Mouse (Mus musculus) kidney, adult 2 months (tissue): ENCODE measurements at regions not wholly inside any gene's neighbourhood (a gene's known extent, or its start where the extent isn't known, plus 50 kb on each side); places are given as distances from the start of the nearest gene placed in this dataset.

Source experiments
- CTCF ChIP-seq: fragments of 200-500 bp; conservative IDR thresholded peaks from 2 replicates; pipeline ENCODE4 v1.5.1; 2011; ENCODE audit warnings: low read depth, mild to moderate bottlenecking, control low read depth, low read length, moderate library complexity, mixed read lengths; ENCODE audit not compliant: insufficient read depth, insufficient read length
- POLR2A ChIP-seq: fragments of 200-500 bp; IDR thresholded peaks from one replicate; pipeline ENCODE4 v1.6.1; 2011; ENCODE audit warnings: low read depth, low read length, control low read depth

DNA sequence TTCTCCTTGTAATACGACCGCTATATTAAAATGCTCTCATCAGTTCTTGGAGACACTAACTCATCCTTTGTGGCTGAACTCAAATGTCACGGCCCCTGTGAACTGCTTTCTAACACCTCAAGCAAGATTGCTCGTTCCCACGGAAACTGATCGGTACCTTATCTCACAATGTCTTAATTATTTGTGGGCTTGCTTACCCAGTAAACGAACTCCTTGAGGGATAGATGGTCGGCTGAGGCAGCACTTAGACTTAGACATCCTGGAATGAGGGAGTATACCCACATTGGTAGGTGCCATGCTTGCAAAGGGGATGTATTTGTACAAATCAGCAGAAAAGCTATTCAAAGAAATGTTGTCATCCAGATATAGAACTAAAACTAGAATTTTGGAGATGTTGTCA is 92.9 kb upstream of the Rap1b start:
- TF ChIP-seq CTCF (no peak), POLR2A (no peak)
